Mouse (Mus musculus) midbrain, embryonic 15.5 days (tissue): ENCODE data around the gene Evl. TPM values are rescaled to one million over a fixed set of nuclear protein-coding genes. Genes with fewer than 3 reads are reported as not detected.
A peak's percentile ranks its signal among the peaks of the same experiment; 100 is the strongest.

Experiments
- ATAC-seq: fragments of 200-750 bp; cut with Nextera tagmentation; replicated peaks from 2 replicates; pipeline ENCODE4 v1.8.0; 2017; ENCODE audit warnings: moderate TSS enrichment
- H3K27ac ChIP-seq: fragments of 300-500 bp; sonication (generic); 2 replicates; pipeline ENCODE4 v1.5.1; 2015; ENCODE audit warnings: mild to moderate bottlenecking, inconsistent platforms
- H3K27me3 ChIP-seq: fragments of 300-500 bp; sonication (generic); replicated peaks from 2 replicates; pipeline ENCODE4 v1.6.1; 2015; ENCODE audit warnings: inconsistent platforms
- H3K36me3 ChIP-seq: fragments of 300-500 bp; sonication (generic); replicated peaks from 2 replicates; pipeline ENCODE4 v1.6.1; 2015; ENCODE audit warnings: inconsistent platforms
- H3K4me1 ChIP-seq: fragments of 300-500 bp; sonication (generic); 2 replicates; pipeline ENCODE4 v1.6.1; 2015; ENCODE audit warnings: inconsistent platforms
- H3K4me2 ChIP-seq: fragments of 300-500 bp; sonication (generic); 2 replicates; pipeline ENCODE4 v1.6.1; 2015; ENCODE audit warnings: inconsistent platforms, mild to moderate bottlenecking, moderate library complexity
- H3K4me3 ChIP-seq: fragments of 300-500 bp; sonication (generic); 2 replicates; pipeline ENCODE4 v1.5.1; 2015; ENCODE audit warnings: mild to moderate bottlenecking, inconsistent platforms
- H3K9ac ChIP-seq: fragments of 300-500 bp; sonication (generic); 2 replicates; pipeline ENCODE4 v1.6.1; 2015; ENCODE audit warnings: mild to moderate bottlenecking, inconsistent platforms
- H3K9me3 ChIP-seq: fragments of 300-500 bp; sonication (generic); 2 replicates; pipeline ENCODE4 v1.6.1; 2016; ENCODE audit warnings: inconsistent platforms
- WGBS: fragments of 180-500 bp; shearing (Covaris S2); methylation state at CpG from one replicate; pipeline ENCODE4 v1.1.7; 2015; ENCODE audit warnings: mixed read lengths; 5-methylcytosine and 5-hydroxymethylcytosine counted together
- polyA plus RNA-seq: library from polyadenylated mRNA; unstranded; fragments of >200 nt; fragmentation: Nextera tagmentation; extraction: Ambion mirVana; gene quantifications from 2 replicates; pipeline ENCODE4 v1.2.1, GENCODE M21; 2015

Gene Evl
- polyA plus RNA-seq, 1 experiment from 2014 or later = 291 TPM

GRCm38 (mm10) chr12:108686926-108687325 lies 132.4 kb downstream of the Evl start:
- no peaks in the 10 kb centered on the region for H3K27me3 ChIP-seq
- H3K36me3 ChIP-seq = peaks cover 32% of the 10 kb centered on the region
- H3K27ac ChIP-seq = no peak overlapping the region
- no peak overlapping the region for H3K4me2 ChIP-seq
- no peak for ATAC-seq
- no peaks in the 10 kb centered on the region for H3K9me3 ChIP-seq
- H3K4me3 ChIP-seq = no peak overlapping the region
- H3K9ac ChIP-seq = no peak overlapping the region
- no peaks in the 10 kb centered on the region for H3K4me1 ChIP-seq
- WGBS = 62% methylated on average over 6 of the region's 6 CpGs

- Histone ChIP-seq H3K4me2 (no peak overlapping the region), H3K27ac (no peak overlapping the region), H3K9me3 (no peaks in the 10 kb centered on the region), H3K27me3 (no peaks in the 10 kb centered on the region), H3K4me3 (no peak overlapping the region), H3K4me1 (no peaks in the 10 kb centered on the region), H3K36me3 (peaks cover 13% of the 10 kb centered on the region), H3K9ac (no peak overlapping the region)
- WGBS = 86% methylated on average over 9 of the region's 9 CpGs
- ATAC-seq = no peak
These were observed 134.6 kb downstream of the Evl start for GRCm38 (mm10) chr12:108689167-108689566.

GRCm38 (mm10) chr12:108690529-108690928 lies 136.0 kb downstream of the Evl start:
- ATAC-seq = no peak
- 79% methylated on average over 9 of the region's 9 CpGs for WGBS
- H3K9ac ChIP-seq = no peak overlapping the region
- no peaks in the 10 kb centered on the region for H3K9me3 ChIP-seq
- H3K4me1 ChIP-seq = no peaks in the 10 kb centered on the region
- no peak overlapping the region for H3K4me2 ChIP-seq
- no peak overlapping the region for H3K4me3 ChIP-seq
- no peak overlapping the region for H3K27ac ChIP-seq
- no peaks in the 10 kb centered on the region for H3K27me3 ChIP-seq
- H3K36me3 ChIP-seq = peaks cover 8% of the 10 kb centered on the region; the same call in 1 of the 2 replicates

GRCm38 (mm10) chr12:108693592-108693991 lies 139.1 kb downstream of the Evl start:
- Histone ChIP-seq H3K4me1 (no peaks in the 10 kb centered on the region), H3K9ac (no peak overlapping the region), H3K4me2 (no peak overlapping the region), H3K4me3 (no peak overlapping the region), H3K27ac (no peak overlapping the region), H3K27me3 (no peaks in the 10 kb centered on the region), H3K9me3 (no peaks in the 10 kb centered on the region), H3K36me3 (no peaks in the 10 kb centered on the region; the same call in 1 of the 2 replicates)
- 70% methylated on average over 2 of the region's 2 CpGs for WGBS
- ATAC-seq = no peak

GRCm38 (mm10) chr12:108694223-108694622 lies 139.7 kb downstream of the Evl start:
- Histone ChIP-seq H3K4me2 (no peak overlapping the region), H3K27ac (no peak overlapping the region), H3K4me1 (no peaks in the 10 kb centered on the region), H3K36me3 (no peaks in the 10 kb centered on the region), H3K4me3 (no peak overlapping the region), H3K27me3 (no peaks in the 10 kb centered on the region), H3K9me3 (no peaks in the 10 kb centered on the region), H3K9ac (no peak overlapping the region)
- WGBS = 93% methylated on average over 1 of the region's 1 CpGs
- no peak for ATAC-seq

GRCm38 (mm10) chr12:108698697-108699471 lies 144.4 kb downstream of the Evl start:
- Histone ChIP-seq H3K9me3 (no peaks in the 10 kb centered on the region), H3K27ac (0 out of 2 replicates have a peak overlapping the region, but pooled peaks have one; percentile 25), H3K4me1 (peaks cover 11% of the 10 kb centered on the region), H3K27me3 (peaks cover 39% of the 10 kb centered on the region), H3K4me2 (no peak overlapping the region), H3K4me3 (no peak overlapping the region), H3K9ac (no peak overlapping the region), H3K36me3 (no peaks in the 10 kb centered on the region)
- no peak for ATAC-seq
- 84% methylated on average over 11 of the region's 11 CpGs for WGBS

GRCm38 (mm10) chr12:108699576-108699975 lies 145.1 kb downstream of the Evl start:
- Histone ChIP-seq H3K27me3 (peaks cover 39% of the 10 kb centered on the region), H3K27ac (no peak overlapping the region), H3K36me3 (no peaks in the 10 kb centered on the region), H3K4me1 (peaks cover 11% of the 10 kb centered on the region), H3K4me2 (no peak overlapping the region), H3K9ac (no peak overlapping the region), H3K4me3 (no peak overlapping the region), H3K9me3 (no peaks in the 10 kb centered on the region)
- 83% methylated on average over 10 of the region's 10 CpGs for WGBS
- ATAC-seq = no peak

GRCm38 (mm10) chr12:108700037-108700436 lies 145.5 kb downstream of the Evl start:
- no peaks in the 10 kb centered on the region for H3K9me3 ChIP-seq
- peaks cover 11% of the 10 kb centered on the region for H3K4me1 ChIP-seq
- 79% methylated on average over 5 of the region's 5 CpGs for WGBS
- H3K27ac ChIP-seq = no peak overlapping the region
- H3K9ac ChIP-seq = no peak overlapping the region
- H3K4me2 ChIP-seq = no peak overlapping the region
- peaks cover 39% of the 10 kb centered on the region for H3K27me3 ChIP-seq
- no peak overlapping the region for H3K4me3 ChIP-seq
- no peak for ATAC-seq
- no peaks in the 10 kb centered on the region for H3K36me3 ChIP-seq

- Histone ChIP-seq H3K4me2 (no peak overlapping the region), H3K36me3 (no peaks in the 10 kb centered on the region), H3K27me3 (peaks cover 39% of the 10 kb centered on the region), H3K9ac (no peak overlapping the region), H3K4me3 (no peak overlapping the region), H3K9me3 (no peaks in the 10 kb centered on the region), H3K4me1 (peaks cover 11% of the 10 kb centered on the region), H3K27ac (no peak overlapping the region)
- ATAC-seq = no peak
- 60% methylated on average over 2 of the region's 2 CpGs for WGBS
These were observed 146.7 kb downstream of the Evl start for GRCm38 (mm10) chr12:108701221-108701620.

- H3K4me3 ChIP-seq = peak within 1 kb of the TSS; percentile 28
- H3K9ac ChIP-seq = no peak within 1 kb of the TSS
These were observed 147.7 kb downstream of the Evl start, which contains the start of gene Degs2 for GRCm38 (mm10) chr12:108702185-108702584. Degs2 (minus strand) TSS chr12:108702315.

GRCm38 (mm10) chr12:108705486-108705885 lies 151.0 kb downstream of the Evl start:
- no peaks in the 10 kb centered on the region for H3K36me3 ChIP-seq
- WGBS = 87% methylated on average over 6 of the region's 6 CpGs
- H3K4me3 ChIP-seq = no peak overlapping the region
- H3K9ac ChIP-seq = no peak overlapping the region
- ATAC-seq = no peak
- peaks cover 11% of the 10 kb centered on the region for H3K4me1 ChIP-seq
- H3K4me2 ChIP-seq = no peak overlapping the region
- peaks cover 33% of the 10 kb centered on the region for H3K27me3 ChIP-seq
- H3K27ac ChIP-seq = no peak overlapping the region
- H3K9me3 ChIP-seq = no peaks in the 10 kb centered on the region

More at GRCm38 (mm10) chr12:108702185-108702584, 147.7 kb downstream of the Evl start, which contains the start of gene Degs2:
- H3K4me2 ChIP-seq = peak within 1 kb of the TSS; percentile 58
- under 1% methylated on average over 32 of the region's 32 CpGs for whole genome bisulfite sequencing
- no peaks in the 10 kb centered on the region for H3K36me3 ChIP-seq
- H3K27ac ChIP-seq = no peak within 1 kb of the TSS
- ATAC-seq = no peak; the same call in 1 of the 2 replicates
- peaks cover 11% of the 10 kb centered on the region for H3K4me1 ChIP-seq
- no peaks in the 10 kb centered on the region for H3K9me3 ChIP-seq
- H3K27me3 ChIP-seq = peaks cover 39% of the 10 kb centered on the region

- WGBS = 42% methylated on average over 7 of the region's 7 CpGs
These were observed 151.6 kb downstream of the Evl start for GRCm38 (mm10) chr12:108706129-108706528.

GRCm38 (mm10) chr12:108709386-108709785 lies 154.9 kb downstream of the Evl start:
- Histone ChIP-seq H3K9me3 (no peaks in the 10 kb centered on the region), H3K4me1 (no peaks in the 10 kb centered on the region), H3K27ac (no peak overlapping the region), H3K4me3 (no peak overlapping the region), H3K27me3 (no peaks in the 10 kb centered on the region; the same call in 1 of the 2 replicates), H3K36me3 (no peaks in the 10 kb centered on the region), H3K4me2 (no peak overlapping the region), H3K9ac (no peak overlapping the region)
- ATAC-seq = no peak
- 87% methylated on average over 6 of the region's 6 CpGs for WGBS

More at GRCm38 (mm10) chr12:108706129-108706528, 151.6 kb downstream of the Evl start:
- no peaks in the 10 kb centered on the region for H3K36me3 ChIP-seq
- no peak overlapping the region for H3K27ac ChIP-seq
- no peak for ATAC-seq
- H3K4me1 ChIP-seq = peaks cover 11% of the 10 kb centered on the region
- no peak overlapping the region for H3K4me3 ChIP-seq
- H3K27me3 ChIP-seq = peaks cover 26% of the 10 kb centered on the region
- no peak overlapping the region for H3K9ac ChIP-seq
- no peaks in the 10 kb centered on the region for H3K9me3 ChIP-seq
- H3K4me2 ChIP-seq = no peak overlapping the region
